Mouse (Mus musculus): ENCODE measurements around the gene Banp. TPM values are rescaled to one million over a fixed set of nuclear protein-coding genes. Genes with fewer than 3 reads are reported as not detected.

Gene Banp
- total RNA-seq, 2 experiments from 2014 or later = 30.4 to 35.6 TPM

GRCm38 (mm10) chr8:122058951-122059350 lies 109.4 kb downstream of the Banp start:
- DNase-seq = no peak

GRCm38 (mm10) chr8:122062508-122063223 lies 113.1 kb downstream of the Banp start:
- no peak for DNase-seq

DNA sequence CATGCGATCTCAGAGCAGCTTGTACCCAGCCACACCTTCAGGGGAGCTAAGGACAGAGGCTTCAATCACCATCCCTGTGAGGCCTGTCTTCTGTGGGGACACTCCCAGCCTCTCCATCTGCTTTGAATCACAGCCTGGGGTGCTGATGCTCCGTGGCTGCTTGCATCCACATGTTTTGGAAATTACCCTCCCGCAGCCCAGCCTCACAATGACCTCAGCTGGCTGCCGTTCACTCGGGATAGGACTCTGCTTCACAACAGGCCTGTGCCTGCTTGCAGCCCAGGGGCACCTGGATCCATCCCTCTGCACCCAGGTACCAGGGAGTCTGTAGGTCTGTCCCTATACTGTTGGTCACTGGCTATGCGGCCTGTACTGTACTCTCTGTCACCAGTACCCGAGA lies 114.8 kb downstream of the Banp start:
- DNase-seq = no peak

DNA sequence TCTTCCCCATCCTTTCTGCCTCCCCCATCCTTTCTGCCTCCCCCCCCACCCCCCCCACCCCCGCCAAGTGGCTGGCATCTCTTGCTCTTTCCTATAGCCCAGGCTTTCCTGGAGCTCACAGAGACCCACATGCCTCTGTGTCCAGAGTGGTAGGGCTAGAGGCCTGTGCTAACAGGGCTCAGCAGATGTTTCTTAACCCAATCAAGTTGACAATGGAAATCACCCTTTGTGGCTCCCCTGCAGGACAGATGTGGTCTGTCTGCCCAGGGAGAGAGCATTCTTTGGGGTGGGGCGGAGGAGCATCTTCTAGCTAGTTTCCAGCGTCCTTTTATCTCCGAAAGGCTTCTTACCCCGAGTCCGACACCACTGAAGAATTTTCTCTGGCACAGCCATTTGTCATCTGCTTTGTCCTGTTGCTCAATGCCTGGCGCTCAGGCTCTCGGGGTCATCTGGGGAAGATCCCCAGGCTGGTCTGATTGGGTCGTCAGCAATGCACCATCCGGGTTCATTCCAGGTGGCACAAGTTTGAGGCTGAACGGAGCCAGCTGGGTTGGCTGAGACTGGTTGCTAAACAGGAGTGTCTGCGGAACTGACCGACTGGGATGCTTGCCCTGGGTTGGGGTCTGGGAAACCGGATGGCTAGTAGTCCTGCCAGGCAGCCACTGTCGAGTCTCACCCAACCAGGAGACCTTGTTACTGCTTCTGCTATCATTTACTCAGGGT lies 118.4 kb downstream of the Banp start:
- peak; percentile 19 to 23 for DNase-seq

DNA sequence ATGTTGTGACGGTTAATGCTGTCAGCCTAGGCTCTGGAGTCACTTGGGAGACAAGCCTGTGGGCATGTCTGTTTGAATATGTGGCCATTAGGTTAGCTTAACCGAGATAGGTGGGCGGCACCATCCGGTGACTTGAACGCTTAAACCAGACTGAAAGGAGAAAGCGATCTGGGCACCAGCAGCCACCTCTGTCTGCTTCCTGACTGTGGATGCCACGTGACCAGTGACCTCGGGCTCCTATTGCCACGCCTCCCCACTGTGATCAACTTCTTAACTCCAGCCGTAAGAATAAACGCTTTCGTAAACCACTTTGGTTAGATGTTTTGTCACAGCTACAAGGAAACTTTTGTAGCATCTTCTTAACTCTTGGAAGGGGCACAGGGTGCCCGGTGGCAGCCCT lies 119.1 kb downstream of the Banp start:
- no peak for DNase-seq

GRCm38 (mm10) chr8:122069281-122069680 lies 119.7 kb downstream of the Banp start:
- DNase-seq = peak in 1 of 2 experiments; percentile 10

DNA sequence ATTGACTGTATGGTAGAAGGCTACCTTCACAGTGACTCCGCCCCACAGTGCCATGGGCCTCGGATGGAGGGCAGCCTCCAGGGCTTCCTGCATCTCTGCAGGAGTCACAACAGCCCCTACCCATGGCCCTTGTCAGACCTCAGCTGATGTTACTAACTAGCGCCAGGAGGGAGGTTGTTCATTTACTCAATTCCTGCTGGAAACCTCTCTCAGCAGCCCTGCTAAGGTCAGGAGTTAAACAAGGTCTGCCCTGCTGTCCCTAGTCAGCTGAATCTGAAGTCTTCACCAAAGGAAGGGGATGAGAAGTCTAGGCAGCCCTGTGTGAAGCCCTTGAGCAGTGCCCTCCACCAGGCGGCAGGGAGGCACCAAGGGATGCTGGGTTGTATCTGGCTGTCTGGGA lies 121.6 kb downstream of the Banp start:
- no peak for DNase-seq

DNA sequence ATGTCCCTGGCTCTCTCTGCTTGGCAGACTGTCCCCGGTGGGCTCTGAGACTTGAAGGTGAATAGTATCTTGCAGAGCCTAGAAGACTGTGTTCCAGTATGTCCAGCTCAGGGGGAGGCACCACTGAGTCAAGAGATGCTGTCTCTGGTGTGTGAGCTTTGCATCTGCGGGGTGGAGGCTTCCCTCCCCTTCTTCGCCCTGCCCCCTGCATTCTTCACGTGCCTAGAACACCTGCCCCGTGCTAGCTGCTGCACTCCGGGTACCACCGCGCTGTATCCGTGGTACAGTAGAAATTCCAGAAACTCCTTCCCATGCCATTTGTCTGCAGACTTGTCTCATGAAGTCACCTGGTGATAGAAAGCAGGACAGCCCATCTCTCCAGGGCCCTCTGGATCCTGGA lies 124.4 kb downstream of the Banp start:
- no peak for DNase-seq

DNA sequence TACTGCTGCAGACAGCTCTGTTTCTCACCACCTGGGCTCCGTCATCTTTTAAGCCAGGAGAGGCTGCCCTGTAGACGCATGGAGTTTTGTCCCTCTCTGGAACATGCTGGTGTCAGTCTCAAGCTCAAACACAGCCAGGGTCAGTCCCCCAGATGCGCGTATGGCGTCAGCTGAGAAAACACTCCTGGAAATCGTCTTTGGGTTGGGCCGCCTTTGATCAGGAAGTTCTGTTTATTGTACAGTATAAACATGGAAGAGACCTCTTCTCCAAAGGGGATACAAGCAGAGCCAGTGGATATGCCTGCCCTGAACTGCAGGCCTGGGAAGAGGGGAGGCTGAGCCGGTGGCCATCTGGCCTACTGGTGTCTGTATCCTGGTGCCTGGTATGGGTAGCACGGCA lies 124.9 kb downstream of the Banp start:
- no peak for DNase-seq

- DNase-seq = no peak
These were observed 125.4 kb downstream of the Banp start for GRCm38 (mm10) chr8:122074977-122075376.

DNA sequence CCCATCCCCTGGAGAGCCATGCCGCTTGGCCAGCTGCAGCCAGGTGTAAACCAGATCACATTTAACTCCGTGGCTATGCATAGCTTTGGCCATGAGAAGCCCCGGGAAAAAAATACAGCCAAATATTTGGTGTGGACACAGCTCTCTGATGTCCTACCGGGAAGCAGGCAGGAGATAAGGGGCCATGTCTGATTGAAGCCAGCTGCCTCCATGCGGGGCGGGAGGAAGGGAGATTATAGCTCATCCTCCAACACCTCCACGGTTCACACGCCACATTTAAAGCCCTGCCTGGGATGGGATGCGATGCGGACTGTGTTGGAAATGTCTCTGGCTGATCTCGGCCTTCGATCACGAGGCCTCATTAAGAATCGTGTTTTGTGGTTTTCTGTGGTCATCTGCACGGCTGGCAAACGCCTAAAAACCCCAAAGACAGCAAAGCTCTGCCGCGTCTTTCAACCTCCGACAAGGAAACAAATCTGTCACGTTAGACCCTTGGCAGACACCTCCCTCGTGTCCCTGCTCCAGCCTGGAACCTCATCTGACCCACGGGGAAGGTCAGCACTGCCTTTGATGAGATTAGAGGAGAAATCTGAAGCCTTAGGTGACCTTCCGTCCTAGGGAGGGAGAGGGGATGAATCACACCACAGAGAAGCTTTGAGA lies 126.8 kb downstream of the Banp start:
- no peak for DNase-seq

DNA sequence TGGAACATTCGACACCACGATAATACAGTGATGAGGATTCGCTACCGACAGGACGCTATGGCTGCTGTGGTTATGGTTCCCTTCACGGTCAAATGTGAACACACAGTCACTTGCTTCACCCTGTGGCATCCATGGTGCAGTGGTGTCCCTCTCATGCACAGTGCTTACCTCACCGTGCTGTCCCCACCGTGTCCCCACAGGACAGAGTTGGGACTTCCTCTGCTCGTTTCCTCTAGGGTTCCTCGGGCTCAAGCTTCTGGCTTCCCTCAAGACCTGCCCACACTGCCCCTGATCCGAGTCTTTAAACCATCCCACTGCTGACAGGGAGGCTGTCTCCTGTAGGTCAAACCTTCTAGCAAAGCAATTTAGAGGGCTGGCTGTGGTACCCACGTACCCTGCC lies 128.8 kb downstream of the Banp start:
- DNase-seq = no peak

Small RNAs within 50 kb of the gene (microRNA-seq; reads per million reads assigned to microRNA genes)
- 0 to 0.27 reads per million in 2 experiments for gene Mir7237

Other genes with a start within 250 kb of the Banp start
- under 1 TPM in 1 of 2 experiments, not detected in 1; 0.12 TPM for gene Jph3, start 220.1 kb upstream of the Banp start, total RNA-seq (2021)
- 10 to 100 TPM; 12.0 to 13.7 TPM for gene Klhdc4, start 120.2 kb upstream of the Banp start, total RNA-seq (2021)
- gene Slc7a5, start 42.1 kb upstream of the Banp start, total RNA-seq (2021) = 1 to 10 TPM; 4.1 to 4.8 TPM
- not detected for gene Car5a, start 4.8 kb upstream of the Banp start, total RNA-seq (2021)